Mouse (Mus musculus): ENCODE measurements around the gene Dctd. TPM values are rescaled to one million over a fixed set of nuclear protein-coding genes. Genes with fewer than 3 reads are reported as not detected.

Gene Dctd
- 32.5 and 34.1 TPM in 2 replicates for polyA plus RNA-seq (2015; fragmentation: Nextera tagmentation; extraction: Ambion mirVana)

DNA sequence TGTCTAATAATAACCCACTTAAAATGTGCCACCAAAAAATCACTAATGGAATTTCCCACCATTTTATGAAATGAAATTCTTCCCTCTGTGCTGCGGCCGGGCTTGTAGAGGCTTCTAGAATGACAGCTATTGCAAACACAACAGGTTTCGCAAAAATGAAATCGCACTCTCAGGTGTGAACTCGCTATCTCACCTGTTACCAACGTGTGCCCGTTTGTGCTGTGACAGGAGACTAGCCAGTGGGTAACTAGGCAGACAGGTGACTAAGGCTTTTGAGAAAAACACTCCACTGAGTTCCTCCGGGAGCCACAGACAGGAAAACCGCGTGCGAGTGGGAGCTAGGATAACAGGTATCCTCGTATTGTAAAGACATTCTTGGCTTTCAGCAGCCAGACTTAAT, at the start of gene Dctd:
Gene Dctd (plus strand): TSS at position 301 of the 400 bp plus-strand sequence.
- H3K9me3 ChIP-seq = no peaks in the 10 kb centered on the region
- WGBS = 80% methylated on average over 12 of the region's 12 CpGs
- H3K36me3 ChIP-seq = no peaks in the 10 kb centered on the region
- H3K4me2 ChIP-seq = peak within 1 kb of the TSS; percentile 59
- H3K4me3 ChIP-seq = peak within 1 kb of the TSS; percentile 32; the same call in 1 of the 2 replicates
- no peak within 1 kb of the TSS for H3K27ac ChIP-seq
- H3K9ac ChIP-seq = no peak within 1 kb of the TSS
- ATAC-seq (ENCODE audit: insufficient number of reproducible peaks, insufficient read depth, low FRiP score, low TSS enrichment, low read depth) = no peak
- H3K27me3 ChIP-seq = no peaks in the 10 kb centered on the region
- peaks cover 15% of the 10 kb centered on the region for H3K4me1 ChIP-seq

DNA sequence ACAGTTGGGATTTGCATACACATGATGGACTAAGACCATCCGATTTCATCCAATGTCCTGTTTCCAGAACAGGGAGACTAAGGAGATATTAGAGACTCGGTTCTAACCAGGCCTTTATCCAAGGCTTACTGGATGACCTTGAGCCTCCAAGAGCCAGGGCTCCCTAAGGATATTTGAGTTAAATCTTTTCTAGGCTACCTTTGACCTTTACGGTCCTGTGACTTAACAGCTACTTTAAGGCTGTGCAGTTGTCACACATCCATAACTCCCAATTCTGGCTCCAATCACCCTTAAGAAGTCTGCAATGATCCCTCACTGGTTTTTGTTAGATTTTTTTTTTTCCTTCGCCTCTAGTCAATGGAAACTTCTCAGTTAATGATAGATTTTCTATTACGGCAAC, 45.3 kb upstream of the Dctd start:
- Histone ChIP-seq H3K27me3 (no peaks in the 10 kb centered on the region), H3K9ac (no peak overlapping the region), H3K9me3 (no peaks in the 10 kb centered on the region), H3K27ac (no peak overlapping the region), H3K36me3 (no peaks in the 10 kb centered on the region), H3K4me3 (no peak overlapping the region), H3K4me2 (no peak overlapping the region), H3K4me1 (no peaks in the 10 kb centered on the region)
- 85% methylated on average over 5 of the region's 5 CpGs for WGBS
- no peak for ATAC-seq (ENCODE audit: insufficient number of reproducible peaks, insufficient read depth, low FRiP score, low TSS enrichment, low read depth)

DNA sequence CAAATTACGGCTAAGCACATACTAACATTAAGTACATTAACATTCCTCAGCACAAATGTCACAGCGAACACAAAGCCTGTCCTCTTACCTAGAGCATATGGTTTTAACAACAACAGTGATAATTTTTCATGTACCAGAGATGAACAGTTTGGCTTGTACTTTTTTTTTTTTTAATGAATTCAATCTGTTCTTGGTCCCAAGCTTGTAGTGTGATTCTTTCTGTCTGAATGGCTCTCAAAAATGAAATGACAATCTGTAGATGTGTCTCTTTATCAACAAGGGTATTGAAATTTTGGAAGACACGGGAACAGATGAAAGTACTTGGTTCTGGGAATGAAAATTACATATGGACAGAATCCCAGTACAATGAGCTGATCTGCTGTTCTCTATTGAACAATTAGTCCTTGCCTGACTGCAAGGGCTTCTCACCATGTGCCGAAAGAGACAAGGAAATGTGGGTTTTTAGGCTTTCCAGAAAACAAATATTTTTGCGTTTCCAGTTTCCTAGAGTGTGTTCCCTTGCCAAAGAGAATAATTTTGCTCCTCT, 35.3 kb upstream of the Dctd start:
- H3K27me3 ChIP-seq = no peaks in the 10 kb centered on the region
- no peaks in the 10 kb centered on the region for H3K9me3 ChIP-seq
- no peaks in the 10 kb centered on the region for H3K36me3 ChIP-seq
- 0 out of 2 replicates have a peak, but pooled peaks cover 3% of the 10 kb centered on the region for H3K4me1 ChIP-seq
- no peak overlapping the region for H3K4me3 ChIP-seq
- H3K27ac ChIP-seq = no peak overlapping the region
- no peak overlapping the region for H3K9ac ChIP-seq
- no peak for ATAC-seq (ENCODE audit: insufficient number of reproducible peaks, insufficient read depth, low FRiP score, low TSS enrichment, low read depth)
- no peak overlapping the region for H3K4me2 ChIP-seq
- WGBS = 42% methylated on average over 5 of the region's 5 CpGs

DNA sequence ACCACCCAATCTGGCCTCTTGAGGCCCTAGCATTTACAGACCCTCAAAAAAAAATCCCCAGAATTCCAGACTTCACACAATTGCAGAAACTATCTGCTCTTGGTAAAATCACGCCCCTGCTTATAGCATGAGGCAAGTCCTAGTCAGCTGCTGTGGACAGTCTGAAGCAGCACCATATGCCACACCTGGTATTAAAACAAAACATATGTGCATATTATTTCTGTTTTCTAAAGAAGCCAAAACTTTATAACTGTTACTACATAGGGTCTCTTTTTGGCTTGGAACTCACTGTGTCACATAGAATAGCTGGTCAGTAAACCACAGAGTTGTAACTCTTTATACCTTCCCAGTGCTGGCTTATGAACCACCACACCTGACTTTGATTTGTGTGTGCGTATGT, 24.7 kb upstream of the Dctd start:
- no peak overlapping the region for H3K27ac ChIP-seq
- H3K9me3 ChIP-seq = no peaks in the 10 kb centered on the region
- no peaks in the 10 kb centered on the region for H3K36me3 ChIP-seq
- 46% methylated on average over 2 of the region's 2 CpGs for WGBS
- H3K4me2 ChIP-seq = no peak overlapping the region
- H3K4me1 ChIP-seq = peaks cover 5% of the 10 kb centered on the region
- no peak overlapping the region for H3K9ac ChIP-seq
- ATAC-seq (ENCODE audit: insufficient number of reproducible peaks, insufficient read depth, low FRiP score, low TSS enrichment, low read depth) = 0 out of 2 replicates have a peak, but pooled peaks have one; percentile 26
- no peaks in the 10 kb centered on the region for H3K27me3 ChIP-seq
- no peak overlapping the region for H3K4me3 ChIP-seq

DNA sequence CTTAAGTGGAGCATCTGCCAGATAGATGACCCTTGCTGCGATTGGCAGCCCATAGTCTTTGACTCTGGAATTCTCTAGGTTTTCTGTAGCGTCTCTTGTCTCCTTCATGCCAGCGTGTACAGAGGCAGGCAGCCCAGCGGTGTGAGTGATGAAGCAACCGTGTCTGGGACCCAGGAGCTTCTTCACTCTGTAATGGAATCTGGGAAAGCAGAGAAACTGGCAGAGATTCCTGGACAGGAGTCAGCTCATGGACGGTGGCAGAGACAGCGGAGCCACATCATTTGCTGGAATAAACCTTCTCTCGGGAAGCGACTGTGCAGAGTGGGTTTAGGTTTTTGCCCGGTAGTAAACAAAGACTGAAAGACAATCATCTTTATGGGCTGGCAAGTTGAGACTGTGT, 16.5 kb upstream of the Dctd start:
- Histone ChIP-seq H3K4me3 (no peak overlapping the region), H3K36me3 (no peaks in the 10 kb centered on the region), H3K27me3 (no peaks in the 10 kb centered on the region), H3K9me3 (no peaks in the 10 kb centered on the region), H3K4me1 (no peaks in the 10 kb centered on the region), H3K9ac (no peak overlapping the region), H3K27ac (no peak overlapping the region), H3K4me2 (no peak overlapping the region)
- WGBS = 78% methylated on average over 10 of the region's 10 CpGs
- ATAC-seq (ENCODE audit: insufficient number of reproducible peaks, insufficient read depth, low FRiP score, low TSS enrichment, low read depth) = no peak

DNA sequence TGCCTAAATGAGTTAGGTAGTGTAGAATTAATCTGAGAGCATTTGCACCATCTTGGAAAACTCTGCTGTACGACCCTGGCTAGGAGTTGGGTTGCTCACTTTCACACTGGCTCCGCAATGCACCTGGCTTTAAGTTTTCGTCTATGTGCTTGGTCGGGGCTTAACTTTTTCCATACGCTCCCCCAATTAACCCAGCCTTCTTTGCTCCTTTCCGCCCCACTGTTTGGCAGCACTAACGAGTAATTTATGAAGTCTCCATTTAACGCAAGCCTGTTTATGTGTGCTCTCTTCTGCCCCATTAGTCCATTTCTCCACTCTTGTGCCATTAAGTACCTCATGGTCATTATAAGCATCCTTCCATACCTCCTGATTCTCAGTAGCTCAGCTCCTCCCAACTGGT, 8.2 kb upstream of the Dctd start:
- Histone ChIP-seq H3K4me2 (no peak overlapping the region), H3K4me1 (no peaks in the 10 kb centered on the region), H3K27me3 (no peaks in the 10 kb centered on the region; the same call in 1 of the 2 replicates), H3K9ac (no peak overlapping the region), H3K27ac (no peak overlapping the region), H3K36me3 (no peaks in the 10 kb centered on the region), H3K4me3 (no peak overlapping the region), H3K9me3 (no peaks in the 10 kb centered on the region)
- ATAC-seq (ENCODE audit: insufficient number of reproducible peaks, insufficient read depth, low FRiP score, low TSS enrichment, low read depth) = no peak
- 38% methylated on average over 8 of the region's 8 CpGs for WGBS

DNA sequence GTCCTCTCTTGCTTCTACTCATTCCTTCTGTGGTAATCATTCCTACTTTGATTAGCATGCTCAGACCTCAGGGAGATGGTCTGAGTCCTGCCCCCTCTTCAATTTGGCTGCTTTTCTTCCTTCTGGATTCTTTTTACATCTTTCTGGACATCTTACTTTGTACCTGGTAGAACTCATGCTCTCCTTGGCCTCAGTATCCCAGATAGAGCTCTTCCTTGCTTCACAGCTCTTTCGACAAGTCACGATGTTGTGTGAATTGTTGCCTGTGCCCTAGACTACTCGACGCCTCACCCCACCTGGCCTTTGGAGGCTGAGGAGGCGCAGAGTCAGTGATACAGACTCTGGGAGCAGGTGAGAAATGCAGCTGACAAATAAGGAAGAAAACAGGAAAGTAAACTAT, 3.5 kb upstream of the Dctd start:
- H3K27ac ChIP-seq = no peak overlapping the region
- no peak overlapping the region for H3K4me2 ChIP-seq
- no peak overlapping the region for H3K9ac ChIP-seq
- WGBS = 92% methylated on average over 5 of the region's 5 CpGs
- no peak for ATAC-seq (ENCODE audit: insufficient number of reproducible peaks, insufficient read depth, low FRiP score, low TSS enrichment, low read depth)
- no peak overlapping the region for H3K4me3 ChIP-seq
- H3K36me3 ChIP-seq = no peaks in the 10 kb centered on the region
- H3K4me1 ChIP-seq = peaks cover 15% of the 10 kb centered on the region
- H3K9me3 ChIP-seq = no peaks in the 10 kb centered on the region
- H3K27me3 ChIP-seq = no peaks in the 10 kb centered on the region; the same call in 1 of the 2 replicates

DNA sequence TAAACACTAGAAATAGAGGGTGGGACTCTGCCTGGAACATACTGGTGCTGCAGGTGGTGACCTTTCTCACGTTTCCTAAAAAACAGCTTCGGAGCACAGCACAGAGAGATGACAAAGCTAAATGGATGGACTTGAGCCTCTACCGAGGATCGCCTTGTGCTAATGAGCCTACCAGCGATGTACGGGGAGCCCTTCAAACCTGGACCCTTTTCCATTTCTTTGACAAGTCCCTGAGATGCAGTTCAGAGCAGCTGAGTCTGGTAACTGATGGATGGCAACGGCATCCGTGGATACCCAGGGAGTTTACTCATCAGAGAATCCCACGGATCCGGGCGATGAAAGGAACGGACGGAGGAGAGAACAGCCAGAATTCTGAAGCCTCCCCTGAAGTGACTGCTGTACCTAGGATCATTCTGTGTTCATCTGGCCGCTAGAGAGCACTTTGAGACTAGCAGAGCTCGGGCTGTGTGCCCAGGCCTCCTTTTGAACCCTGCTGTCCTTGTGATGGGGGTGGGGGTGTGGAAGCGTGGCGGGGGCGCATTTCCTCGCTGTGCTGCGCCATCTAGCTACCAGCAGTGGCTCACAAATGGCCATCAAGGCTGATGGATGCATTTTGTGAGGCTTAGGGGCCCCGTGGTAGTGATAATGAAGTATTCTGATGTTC, 1.6 kb upstream of the Dctd start:
- Histone ChIP-seq H3K27me3 (no peaks in the 10 kb centered on the region), H3K9me3 (no peaks in the 10 kb centered on the region), H3K4me2 (peak overlapping the region; percentile 59), H3K4me1 (peaks cover 15% of the 10 kb centered on the region), H3K4me3 (peak overlapping the region; percentile 32), H3K9ac (peak overlapping the region; percentile 51; the same call in 1 of the 2 replicates), H3K27ac (no peak overlapping the region), H3K36me3 (no peaks in the 10 kb centered on the region)
- 16% methylated on average over 21 of the region's 21 CpGs for WGBS
- peak; percentile 52; the same call in 1 of the 2 replicates for ATAC-seq (ENCODE audit: insufficient number of reproducible peaks, insufficient read depth, low FRiP score, low TSS enrichment, low read depth)

DNA sequence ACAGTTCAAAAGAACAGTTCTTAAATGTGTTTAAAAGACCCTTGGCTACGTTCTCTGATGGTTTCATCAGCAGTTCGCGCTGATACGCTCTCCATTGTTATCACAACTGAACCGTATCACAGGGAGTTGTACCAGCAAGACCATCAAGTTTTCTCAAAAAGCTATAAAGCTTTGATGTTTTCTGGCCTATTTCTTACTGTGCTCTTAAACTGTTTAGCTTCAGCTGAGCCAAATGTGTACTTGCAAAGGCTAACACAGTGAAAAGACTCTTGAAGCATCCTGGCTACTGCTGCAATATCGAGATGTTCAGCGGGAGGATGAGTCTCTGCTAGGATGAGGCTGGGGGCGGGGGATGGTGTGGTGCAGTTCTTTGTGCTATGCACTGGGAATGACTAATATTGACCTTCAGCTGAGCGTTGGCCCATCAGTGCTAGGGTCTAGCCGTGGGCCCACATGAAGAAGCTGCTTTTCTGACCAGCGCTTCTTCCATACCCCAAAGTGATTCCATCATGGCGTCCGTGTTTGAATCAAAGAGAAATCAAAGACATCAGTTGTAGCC, 732 bp upstream of the Dctd start:
- no peak overlapping the region for H3K27ac ChIP-seq
- 63% methylated on average over 13 of the region's 13 CpGs for WGBS
- H3K27me3 ChIP-seq = no peaks in the 10 kb centered on the region
- H3K4me3 ChIP-seq = peak overlapping the region; percentile 32; the same call in 1 of the 2 replicates
- no peaks in the 10 kb centered on the region for H3K9me3 ChIP-seq
- H3K9ac ChIP-seq = no peak overlapping the region
- H3K4me1 ChIP-seq = peaks cover 15% of the 10 kb centered on the region
- no peak for ATAC-seq (ENCODE audit: insufficient number of reproducible peaks, insufficient read depth, low FRiP score, low TSS enrichment, low read depth)
- peak overlapping the region; percentile 59 for H3K4me2 ChIP-seq
- H3K36me3 ChIP-seq = no peaks in the 10 kb centered on the region

DNA sequence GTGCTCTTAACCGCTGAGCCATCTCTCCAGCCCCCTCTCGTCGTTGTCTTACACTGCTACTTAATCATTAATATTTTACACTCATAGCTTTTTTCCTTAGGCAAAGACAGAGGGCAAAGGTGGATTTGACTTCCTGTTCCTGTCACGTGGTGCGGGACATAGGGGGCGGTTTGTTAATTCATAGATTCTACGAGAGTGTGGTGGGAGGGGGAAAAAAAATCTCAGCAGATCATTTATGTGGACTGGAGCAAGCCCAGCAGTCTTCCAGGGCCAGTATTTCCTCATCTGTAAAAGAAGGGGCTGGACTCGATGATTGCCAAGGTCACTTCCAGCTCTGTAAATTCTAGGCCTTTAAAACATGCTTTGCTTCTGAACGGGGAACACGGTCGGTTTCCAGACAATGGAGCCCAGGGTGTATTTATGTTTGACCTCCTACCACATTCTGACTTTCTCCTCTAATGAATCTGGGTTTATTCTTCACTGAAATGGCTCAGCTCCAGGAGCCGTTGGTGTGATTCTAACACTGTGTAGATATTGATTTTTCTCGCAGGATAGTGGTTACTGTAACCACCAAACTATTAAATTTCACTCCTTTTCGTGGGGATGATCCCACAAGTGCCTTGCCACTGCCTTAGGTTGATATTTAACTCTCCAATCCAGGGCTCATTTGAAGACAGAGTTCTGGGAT, 1.4 kb downstream of the Dctd start:
- no peak overlapping the region for H3K27ac ChIP-seq
- H3K36me3 ChIP-seq = no peaks in the 10 kb centered on the region
- no peaks in the 10 kb centered on the region for H3K27me3 ChIP-seq
- no peak overlapping the region for H3K9ac ChIP-seq
- H3K9me3 ChIP-seq = peaks cover 10% of the 10 kb centered on the region; the same call in 1 of the 2 replicates
- no peak overlapping the region for H3K4me2 ChIP-seq
- H3K4me3 ChIP-seq = no peak overlapping the region
- ATAC-seq (ENCODE audit: insufficient number of reproducible peaks, insufficient read depth, low FRiP score, low TSS enrichment, low read depth) = no peak
- WGBS = 68% methylated on average over 14 of the region's 14 CpGs
- H3K4me1 ChIP-seq = peaks cover 15% of the 10 kb centered on the region

DNA sequence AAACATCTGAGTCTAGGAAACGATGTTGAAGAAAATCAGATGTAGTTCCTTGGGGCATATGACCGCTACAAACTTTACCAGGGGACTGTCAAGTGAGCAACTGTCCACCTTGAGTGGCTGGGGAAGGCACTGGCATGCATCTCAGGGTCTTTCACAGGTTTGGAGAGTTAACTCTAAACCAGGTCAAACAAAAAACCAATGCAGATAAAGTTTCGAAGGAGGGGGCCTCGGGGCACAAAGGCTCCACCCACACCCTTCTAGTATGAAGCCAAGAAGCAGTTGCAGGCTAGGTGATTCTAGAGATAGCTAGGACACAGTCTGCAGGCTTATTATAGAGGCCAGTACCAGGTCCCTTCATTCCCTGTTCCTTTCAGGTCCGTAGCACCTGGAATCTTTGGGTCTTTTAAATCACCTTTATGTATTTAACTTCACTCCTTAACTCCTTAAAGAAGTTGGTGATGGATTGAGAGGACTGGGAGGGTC, 10.5 kb downstream of the Dctd start:
- H3K9ac ChIP-seq = peak overlapping the region; percentile 81
- ATAC-seq (ENCODE audit: insufficient number of reproducible peaks, insufficient read depth, low FRiP score, low TSS enrichment, low read depth) = peak; percentile 53
- H3K4me2 ChIP-seq = peak overlapping the region; percentile 85
- 16% methylated on average over 5 of the region's 5 CpGs for WGBS
- H3K4me1 ChIP-seq = peaks cover 11% of the 10 kb centered on the region
- no peak overlapping the region for H3K27ac ChIP-seq
- no peaks in the 10 kb centered on the region for H3K27me3 ChIP-seq
- H3K36me3 ChIP-seq = peaks cover 14% of the 10 kb centered on the region
- peaks cover 6% of the 10 kb centered on the region; the same call in 1 of the 2 replicates for H3K9me3 ChIP-seq
- peak overlapping the region; percentile 71 for H3K4me3 ChIP-seq

Data from embryonic facial prominence, embryonic 13.5 days (tissue).